ENCODE assay signal across 16 mouse cellular contexts in the genomic region with DNA sequence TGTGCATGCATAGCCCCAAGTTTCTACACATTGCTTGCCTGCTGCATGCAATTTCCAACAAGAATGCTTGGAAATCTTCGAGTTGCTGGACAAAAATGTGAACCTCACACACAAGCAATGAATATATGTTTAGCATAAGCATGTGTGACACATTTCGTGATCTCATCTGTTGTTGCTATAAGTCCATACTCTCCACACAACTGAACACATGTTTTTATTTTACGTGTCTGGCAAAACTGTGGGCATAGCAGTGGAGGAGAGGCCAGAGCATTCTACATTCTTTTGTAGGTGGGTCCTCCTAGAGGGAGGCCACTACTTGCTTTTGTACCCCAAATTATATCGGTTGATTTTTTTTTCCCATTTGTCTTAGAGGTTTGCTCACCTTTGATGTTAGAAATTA.
"Had no signal": no experiment of that assay in that cellular context is flagged by ENCODE, and none has a peak within 500 bp of the region (broad histone marks: within the 10 kb centered on the region; RNA-seq: fewer than 3 reads in every experiment).

No protein-coding gene starts in this region.

- H3K4me1 ChIP-seq: midbrain, embryonic 10.5 days; midbrain, embryonic 12.5 days; neural tube, embryonic 13.5 days; neural tube, embryonic 15.5 days; stomach, embryonic 15.5 days had no signal

- H3K27ac ChIP-seq: midbrain, embryonic 10.5 days; midbrain, embryonic 12.5 days; neural tube, embryonic 13.5 days; neural tube, embryonic 15.5 days; stomach, embryonic 15.5 days; stomach, postnatal 0 days had no signal

- H3K27me3 ChIP-seq: midbrain, embryonic 12.5 days; neural tube, embryonic 13.5 days; neural tube, embryonic 15.5 days; stomach, embryonic 15.5 days had no signal

- DNase-seq: lung, embryonic 14.5 days; lung, postnatal 10 days; lung, postnatal 4 days; midbrain, embryonic 14.5 days; retina, postnatal 1 day; right cerebral cortex, postnatal 14 days; thymus, postnatal 14 days; thymus, postnatal 36 days had no signal

- H3K9ac ChIP-seq: lung, embryonic 14.5 days; midbrain, embryonic 12.5 days; neural tube, embryonic 13.5 days; neural tube, embryonic 15.5 days; stomach, embryonic 15.5 days had no signal

- H3K4me2 ChIP-seq: lung, embryonic 14.5 days; midbrain, embryonic 12.5 days; neural tube, embryonic 13.5 days; neural tube, embryonic 15.5 days; stomach, embryonic 15.5 days had no signal

- ATAC-seq: midbrain, embryonic 16.5 days had no signal

- H3K9me3 ChIP-seq: midbrain, embryonic 10.5 days; midbrain, embryonic 12.5 days; neural tube, embryonic 13.5 days; neural tube, embryonic 15.5 days; stomach, embryonic 15.5 days had no signal

- H3K36me3 ChIP-seq: midbrain, embryonic 10.5 days; midbrain, embryonic 12.5 days; neural tube, embryonic 13.5 days; neural tube, embryonic 15.5 days; stomach, embryonic 15.5 days had no signal

- H3K4me3 ChIP-seq: midbrain, embryonic 10.5 days; midbrain, embryonic 12.5 days; myocyte; neural tube, embryonic 13.5 days; neural tube, embryonic 15.5 days; stomach, embryonic 15.5 days had no signal
